ENCODE assay signal across 28 mouse cellular contexts in genomic region chr17:23543983-23544382, GRCm38 (mm10). TPM values are rescaled to one million over a fixed set of nuclear protein-coding genes. Genes with fewer than 3 reads are reported as not detected.
DNase-seq lines count a peak whose midpoint lies in the region; ATAC-seq and TF ChIP-seq lines count a peak whose summit lies in the region.
"Had no signal": no experiment of that assay in that cellular context is flagged by ENCODE, and none has a peak within 500 bp of the region (broad histone marks: within the 10 kb centered on the region; RNA-seq: fewer than 3 reads in every experiment).

No protein-coding gene starts in this region.

- no peak for ATAC-seq in CD4-positive, CD25-positive, alpha-beta regulatory T cell, adult 4 months
- no peak for ATAC-seq in heart, embryonic 12.5 days (ENCODE audit: insufficient number of reproducible peaks, low FRiP score)
- ATAC-seq: forebrain, embryonic 13.5 days had no signal

- no peaks in the 10 kb centered on the region for H3K36me3 ChIP-seq in heart, adult 2 months (ENCODE audit: control insufficient read depth, insufficient read depth, low read length)
- no peaks in the 10 kb centered on the region for H3K36me3 ChIP-seq in heart, embryonic 12.5 days
- H3K36me3 ChIP-seq in CH12.LX (replicated peaks in 1 of 2; ENCODE audit: control insufficient read depth in 1 of 2, insufficient read depth in 1 of 2, low read length in 1 of 2) = no peaks in the 10 kb centered on the region
- H3K36me3 ChIP-seq: embryonic facial prominence, embryonic 12.5 days; hindbrain, embryonic 15.5 days; kidney, embryonic 15.5 days; liver, embryonic 13.5 days; neural tube, embryonic 12.5 days had no signal

- no peak for TF ChIP-seq CTCF in heart, adult 2 months (IDR thresholded peaks at IDR 0.05)
- no peak for TF ChIP-seq CTCF in CH12.LX (conservative IDR thresholded peaks at IDR 0.05 in 1 of 2, IDR thresholded peaks at IDR 0.05 in 1 of 2; ENCODE audit: low read depth in 2 of 2, low read length in 2 of 2)

- intact Hi-C loops in heart, adult 2 months (cut with DNase I) = no loop called here

- no peaks in the 10 kb centered on the region for H3K9me3 ChIP-seq in heart, embryonic 12.5 days (replicated peaks)
- H3K9me3 ChIP-seq in CH12.LX (replicated peaks; ENCODE audit: low read length) = no peaks in the 10 kb centered on the region
- H3K9me3 ChIP-seq: embryonic facial prominence, embryonic 12.5 days; forebrain, embryonic 13.5 days; hindbrain, embryonic 15.5 days; kidney, embryonic 15.5 days; liver, embryonic 13.5 days; megakaryocyte, embryonic 14.5 days; neural tube, embryonic 12.5 days had no signal

- no peak for TF ChIP-seq EP300 in heart, adult 2 months (IDR thresholded peaks at IDR 0.05; ENCODE audit: insufficient read depth, low read depth, low read length)
- TF ChIP-seq EP300 in CH12.LX (IDR thresholded peaks at IDR 0.05; ENCODE audit: low read length) = no peak

- H3K4me3 ChIP-seq in heart, adult 2 months = no peak overlapping the region
- no peak overlapping the region for H3K4me3 ChIP-seq in heart, embryonic 12.5 days
- no peak overlapping the region for H3K4me3 ChIP-seq in CH12.LX (replicated peaks in 1 of 3; ENCODE audit: low read depth in 2 of 3, low read length in 2 of 3, poor library complexity in 1 of 3)
- H3K4me3 ChIP-seq: embryonic facial prominence, embryonic 12.5 days; erythroblast, embryonic 14.5 days; forebrain, embryonic 13.5 days; hindbrain, embryonic 15.5 days; left cerebral cortex, adult 2 months; liver, embryonic 13.5 days; neural tube, embryonic 12.5 days had no signal

- H3K79me2 ChIP-seq in heart, adult 2 months (replicated peaks; ENCODE audit: control insufficient read depth, insufficient read depth, low read length) = no peaks in the 10 kb centered on the region
- no peaks in the 10 kb centered on the region for H3K79me2 ChIP-seq in CH12.LX (replicated peaks; ENCODE audit: control insufficient read depth, extremely low read depth, insufficient read depth, poor library complexity, severe bottlenecking)

- H3K4me1 ChIP-seq in heart, adult 2 months (ENCODE audit: control insufficient read depth, insufficient read depth, low read length) = peaks cover 7% of the 10 kb centered on the region
- 0 out of 2 replicates have a peak, but pooled peaks cover 5% of the 10 kb centered on the region for H3K4me1 ChIP-seq in heart, embryonic 12.5 days (replicated peaks)
- peaks cover 2 to 9% of the 10 kb centered on the region in 2 experiments for H3K4me1 ChIP-seq in CH12.LX (ENCODE audit: control insufficient read depth in 1 of 2, insufficient read depth in 2 of 2)

- in situ Hi-C loops in CH12.LX (cut with MboI; ENCODE audit: low pct_ligation_motif_present, low pct_unique_long_range_greater_than_20kb, low sequenced_read_pairs) = no loop called here

- dilution Hi-C loops in CH12.LX (cut with MboI; ENCODE audit: extremely low pct_ligation_motif_present, extremely low pct_unique_long_range_greater_than_20kb, low sequenced_read_pairs) = no loop called here

- H3K27ac ChIP-seq in heart, adult 2 months = peak overlapping the region; percentile 74
- no peak overlapping the region for H3K27ac ChIP-seq in heart, embryonic 12.5 days (ENCODE audit: poor library complexity, severe bottlenecking)
- H3K27ac ChIP-seq in CH12.LX (ENCODE audit: insufficient read depth, low read depth) = no peak overlapping the region
- H3K27ac ChIP-seq: embryonic facial prominence, embryonic 12.5 days; forebrain, embryonic 13.5 days; hindbrain, embryonic 15.5 days; left cerebral cortex, adult 2 months; liver, embryonic 13.5 days; neural tube, embryonic 12.5 days had no signal

- H3K4me2 ChIP-seq in heart, embryonic 12.5 days = no peak overlapping the region
- no peak overlapping the region for H3K4me2 ChIP-seq in CH12.LX (ENCODE audit: insufficient read depth, low read depth, poor library complexity, severe bottlenecking)
- H3K4me2 ChIP-seq: embryonic facial prominence, embryonic 12.5 days; forebrain, embryonic 13.5 days; hindbrain, embryonic 15.5 days; liver, embryonic 13.5 days; neural tube, embryonic 12.5 days had no signal

- TF ChIP-seq POLR2A in heart, adult 2 months (IDR thresholded peaks at IDR 0.05; ENCODE audit: insufficient read depth, low read depth, low read length) = no peak
- TF ChIP-seq POLR2A in CH12.LX (IDR thresholded peaks at IDR 0.05; ENCODE audit: low read depth, low read length) = no peak

- WGBS in heart, adult 2 months = 60% methylated on average over 4 of the region's 4 CpGs
- WGBS in heart, embryonic 12.5 days = 71% methylated on average over 4 of the region's 4 CpGs

- peak; percentile 2 for DNase-seq in CD4-positive, CD25-positive, alpha-beta regulatory T cell, adult 2 months (ENCODE audit: low read depth, low spot score)
- DNase-seq in heart, adult 2 months = no peak
- no peak for DNase-seq in CH12.LX (ENCODE audit: extremely low read depth)
- peak; percentile 28 for DNase-seq in induced T-regulatory cell, adult 2 months (ENCODE audit: low read depth)
- DNase-seq in layer of hippocampus, adult 18-20 months (ENCODE audit: low spot score in 2 of 2) = no peak
- DNase-seq in adrenal gland, postnatal 14 days = no peak
- DNase-seq: adrenal gland, postnatal 25 days; cerebellum, postnatal 14 days; gastrocnemius, postnatal 25 days; layer of hippocampus, adult 9-11 months; liver, embryonic 13.5 days; midbrain, embryonic 14.5 days; right cerebral cortex, postnatal 14 days; spleen, adult 18-20 months had no signal

- H3K27me3 ChIP-seq in heart, adult 2 months (ENCODE audit: control insufficient read depth, insufficient read depth, low read length) = no peaks in the 10 kb centered on the region
- H3K27me3 ChIP-seq in heart, embryonic 12.5 days (replicated peaks) = peaks cover 21% of the 10 kb centered on the region
- H3K27me3 ChIP-seq in CH12.LX (replicated peaks) = no peaks in the 10 kb centered on the region

- no peak overlapping the region for H3K9ac ChIP-seq in heart, adult 2 months (ENCODE audit: low read depth, low read length)
- no peak overlapping the region for H3K9ac ChIP-seq in heart, embryonic 12.5 days
- H3K9ac ChIP-seq in CH12.LX (ENCODE audit: insufficient read depth, low read depth) = no peak overlapping the region
- H3K9ac ChIP-seq: embryonic facial prominence, embryonic 12.5 days; forebrain, embryonic 13.5 days; hindbrain, embryonic 15.5 days; kidney, embryonic 15.5 days; liver, embryonic 13.5 days; neural tube, embryonic 12.5 days had no signal

- no peak for TF ChIP-seq RAD21 in CH12.LX (IDR thresholded peaks at IDR 0.05; ENCODE audit: low read depth, low read length)

TF ChIP-seq in CH12.LX, 34 proteins besides CTCF, POLR2A, EP300 and RAD21 (continues in another document):
- TF ChIP-seq CHD2 (IDR thresholded peaks at IDR 0.05; ENCODE audit: low read length) (no peak), ZKSCAN1 (IDR thresholded peaks at IDR 0.05; ENCODE audit: borderline replicate concordance, low read depth, low read length) (no peak), POLR2AphosphoS2 (IDR thresholded peaks at IDR 0.05; ENCODE audit: low read depth, low read length) (no peak), E2F4 (IDR thresholded peaks at IDR 0.05; ENCODE audit: insufficient replicate concordance, low read depth, low read length) (no peak), GABPA (IDR thresholded peaks at IDR 0.05; ENCODE audit: insufficient replicate concordance, low read depth, low read length) (no peak), ELF1 (IDR thresholded peaks at IDR 0.05; ENCODE audit: low read depth, low read length) (no peak), TCF12 (IDR thresholded peaks at IDR 0.05; ENCODE audit: low read depth, low read length) (no peak), CHD1 (IDR thresholded peaks at IDR 0.05; ENCODE audit: low read depth, low read length) (0 out of 2 replicates have a peak, but pooled peaks have one; percentile 33), NRF1 (IDR thresholded peaks at IDR 0.05; ENCODE audit: low read depth, low read length) (no peak), PAX5 (IDR thresholded peaks at IDR 0.05; ENCODE audit: low read length) (no peak), ZNF384 (IDR thresholded peaks at IDR 0.05; ENCODE audit: low read depth, low read length) (no peak), JUN (IDR thresholded peaks at IDR 0.05; ENCODE audit: insufficient read depth, low read depth, low read length) (no peak), TBP (conservative IDR thresholded peaks at IDR 0.05; ENCODE audit: low read depth, low read length) (no peak), MAFK (IDR thresholded peaks at IDR 0.05; ENCODE audit: insufficient replicate concordance, low read length) (no peak), USF1 (IDR thresholded peaks at IDR 0.05; ENCODE audit: low read depth, low read length) (no peak)

RNA-seq across cellular contexts. Expression of gene Zfp213, which starts 20.1 kb away (rescaled TPM):
- polyA plus RNA-seq in CD4-positive, CD25-positive, alpha-beta regulatory T cell, adult 4 months (2017; shearing (Covaris generic)) = 1 to 10 TPM; 3.4 to 4.3 TPM
- total RNA-seq in heart, adult 2 months (2021) = 1 to 10 TPM; 5.5 to 6.2 TPM
- 8.7 and 9.8 TPM in 2 replicates for polyA plus RNA-seq in heart, adult 2 months (2012; rRNA removed)
- polyA plus RNA-seq in heart, embryonic 12.5 days (2016; fragmentation: Nextera tagmentation; extraction: Ambion mirVana) = 14.1 and 16.9 TPM in 2 replicates
- total RNA-seq in CH12.LX (2012; rRNA removed) = 10.9 and 11.4 TPM in 2 replicates
- total RNA-seq in CH12.LX (2014; rRNA removed) = 8.5 and 9.4 TPM in 2 replicates
- polyA plus RNA-seq in CH12.LX (2012; ENCODE audit: insufficient read length, low read depth) = 7.1 and 8.0 TPM in 2 replicates
- total RNA-seq in layer of hippocampus, adult 18-20 months (2021) = 1 to 10 TPM; 7.9 to 8.0 TPM
- 9.2 and 9.9 TPM in 2 replicates for total RNA-seq in adrenal gland, postnatal 14 days (2021)

RNA-seq across cellular contexts. Expression of gene Zfp13, which starts 55.3 kb away (rescaled TPM):
- under 1 TPM in 1 of 2 experiments, not detected in 1; 0.38 TPM for polyA plus RNA-seq in CD4-positive, CD25-positive, alpha-beta regulatory T cell, adult 4 months (2017; shearing (Covaris generic))
- total RNA-seq in heart, adult 2 months (2021) = 1 to 10 TPM; 2.2 to 2.8 TPM
- 3.2 and 3.6 TPM in 2 replicates for polyA plus RNA-seq in heart, adult 2 months (2012; rRNA removed)
- polyA plus RNA-seq in heart, embryonic 12.5 days (2016; fragmentation: Nextera tagmentation; extraction: Ambion mirVana) = 9.1 and 10.7 TPM in 2 replicates
- total RNA-seq in CH12.LX (2012; rRNA removed) = 0.30 TPM in 1 of 2 replicates, not detected in the other
- not detected in 2 replicates for total RNA-seq in CH12.LX (2014; rRNA removed)
- not detected in 2 replicates for polyA plus RNA-seq in CH12.LX (2012; ENCODE audit: insufficient read length, low read depth)
- total RNA-seq in layer of hippocampus, adult 18-20 months (2021) = 10 to 100 TPM; 28.0 to 29.6 TPM
- 8.5 and 14.6 TPM in 2 replicates for total RNA-seq in adrenal gland, postnatal 14 days (2021)
- total RNA-seq: hematopoietic stem cell, adult 5-6 weeks had no signal

RNA-seq across cellular contexts. Expression of gene Zscan10, which starts 56.7 kb away (rescaled TPM):
- 1 to 10 TPM; 2.2 to 2.9 TPM for polyA plus RNA-seq in CD4-positive, CD25-positive, alpha-beta regulatory T cell, adult 4 months (2017; shearing (Covaris generic))
- not detected for total RNA-seq in heart, adult 2 months (2021)
- polyA plus RNA-seq in heart, adult 2 months (2012; rRNA removed) = not detected in 2 replicates
- not detected in 2 replicates for polyA plus RNA-seq in heart, embryonic 12.5 days (2016; fragmentation: Nextera tagmentation; extraction: Ambion mirVana)
- not detected in 2 replicates for total RNA-seq in CH12.LX (2012; rRNA removed)
- total RNA-seq in CH12.LX (2014; rRNA removed) = not detected in 2 replicates
- polyA plus RNA-seq in CH12.LX (2012; ENCODE audit: insufficient read length, low read depth) = not detected in 2 replicates
- total RNA-seq in layer of hippocampus, adult 18-20 months (2021) = not detected
- not detected in 2 replicates for total RNA-seq in adrenal gland, postnatal 14 days (2021)
- total RNA-seq: adrenal gland, postnatal 25 days; gastrocnemius, postnatal 25 days; hematopoietic stem cell, adult 5-6 weeks; left cerebral cortex, adult 2 months; left cerebral cortex, postnatal 36 days had no signal
- polyA plus RNA-seq: erythroblast, embryonic 14.5 days; forebrain, embryonic 13.5 days; heart, postnatal 0 days; intestine, postnatal 0 days; kidney, embryonic 15.5 days; liver, embryonic 13.5 days; midbrain, embryonic 14.5 days had no signal

Comparison
In these comparisons a context has a peak if more than half of its experiments do, and no peak if none do; other contexts are left out.
1. DNase-seq: peak in CD4-positive, CD25-positive, alpha-beta regulatory T cell, adult 2 months (single experiment) and induced T-regulatory cell, adult 2 months (single experiment); none in heart, adult 2 months (0 of 2), CH12.LX (single experiment), layer of hippocampus, adult 18-20 months (0 of 2) and adrenal gland, postnatal 14 days (single experiment).